Mouse (Mus musculus) heart, embryonic 13.5 days (tissue): ENCODE data around the gene Odf3b. TPM values are rescaled to one million over a fixed set of nuclear protein-coding genes. Genes with fewer than 3 reads are reported as not detected.
A peak's percentile ranks its signal among the peaks of the same experiment; 100 is the strongest.

ENCODE experiments used
- ATAC-seq: fragments of 200-750 bp; cut with Nextera tagmentation; 2 replicates; pipeline ENCODE4 v1.8.0; 2017; ENCODE audit warnings: moderate TSS enrichment; ENCODE audit not compliant: insufficient number of reproducible peaks, low FRiP score, low TSS enrichment; ENCODE audit errors: extremely low read depth
- H3K27ac ChIP-seq: fragments of 300-500 bp; sonication (generic); replicated peaks from 2 replicates; pipeline ENCODE4 v1.5.1; 2015; ENCODE audit warnings: moderate library complexity, mild to moderate bottlenecking, inconsistent platforms
- H3K27me3 ChIP-seq: fragments of 300-500 bp; sonication (generic); replicated peaks from 2 replicates; pipeline ENCODE4 v1.6.1; 2015; ENCODE audit warnings: mild to moderate bottlenecking, inconsistent platforms
- H3K36me3 ChIP-seq: fragments of 300-500 bp; sonication (generic); 2 replicates; pipeline ENCODE4 v1.6.1; 2015; ENCODE audit warnings: mild to moderate bottlenecking, inconsistent platforms
- H3K4me1 ChIP-seq: fragments of 300-500 bp; sonication (generic); 2 replicates; pipeline ENCODE4 v1.6.1; 2015; ENCODE audit warnings: inconsistent platforms
- H3K4me2 ChIP-seq: fragments of 300-500 bp; sonication (generic); 2 replicates; pipeline ENCODE4 v1.6.1; 2015; ENCODE audit warnings: inconsistent platforms, mild to moderate bottlenecking, moderate library complexity
- H3K4me3 ChIP-seq: fragments of 300-500 bp; sonication (generic); 2 replicates; pipeline ENCODE4 v1.5.1; 2015; ENCODE audit warnings: moderate library complexity, mild to moderate bottlenecking, inconsistent platforms
- H3K9ac ChIP-seq: fragments of 300-500 bp; sonication (generic); 2 replicates; pipeline ENCODE4 v1.6.1; 2015; ENCODE audit warnings: inconsistent platforms, mild to moderate bottlenecking, moderate library complexity
- H3K9me3 ChIP-seq: fragments of 300-500 bp; sonication (generic); 2 replicates; pipeline ENCODE4 v1.6.1; 2016; ENCODE audit warnings: inconsistent platforms
- WGBS: fragments of 180-500 bp; shearing (Covaris S2); methylation state at CpG from one replicate; pipeline ENCODE4 v1.1.7; 2015; ENCODE audit warnings: mixed read lengths; 5-methylcytosine and 5-hydroxymethylcytosine counted together
- polyA plus RNA-seq: library from polyadenylated mRNA; unstranded; fragments of >200 nt; fragmentation: Nextera tagmentation; extraction: Ambion mirVana; gene quantifications from 2 replicates; pipeline ENCODE4 v1.2.1, GENCODE M21; 2015

Gene Odf3b
- polyA plus RNA-seq: 0.28 and 0.76 TPM in 2 replicates

DNA sequence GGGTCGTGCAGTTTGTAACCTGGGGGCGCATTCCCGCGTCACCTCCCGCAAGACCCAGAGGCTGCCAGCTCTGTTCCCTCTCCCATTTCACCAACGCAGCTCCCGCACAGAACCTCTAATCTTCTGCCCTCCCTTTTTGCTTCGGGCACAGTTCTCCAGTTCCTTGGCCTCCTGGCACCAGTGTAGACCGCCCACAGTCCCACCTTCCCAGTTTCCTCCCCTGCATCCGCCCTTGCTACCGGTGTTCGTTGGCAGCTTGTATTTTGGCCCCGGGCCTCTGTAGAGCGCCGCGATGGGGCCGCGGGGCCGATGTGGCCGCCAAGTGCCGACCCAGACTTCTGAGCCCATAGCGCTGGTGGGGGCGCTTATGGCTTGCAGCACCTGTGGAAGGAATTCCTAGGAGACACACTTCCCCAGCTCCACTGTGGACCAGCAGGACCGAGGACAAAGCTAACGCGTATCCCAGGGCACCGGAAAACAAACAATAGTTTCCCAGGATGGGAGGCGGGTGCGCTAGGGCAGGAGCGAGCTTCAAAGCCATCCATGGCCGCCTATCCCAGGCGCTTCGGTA, at the start of gene Odf3b:
Gene Odf3b, minus strand, starts transcription at position 452 of the 571 bp plus-strand sequence.
- H3K4me2 ChIP-seq: peak within 1 kb of the TSS; percentile 82
- peak within 1 kb of the TSS; percentile 71 for H3K9ac ChIP-seq
- WGBS: under 1% methylated on average over 33 of the region's 33 CpGs
- no peak for ATAC-seq
- no peaks in the 10 kb centered on the region for H3K36me3 ChIP-seq
- peaks cover 34% of the 10 kb centered on the region for H3K4me1 ChIP-seq
- no peaks in the 10 kb centered on the region for H3K9me3 ChIP-seq
- H3K4me3 ChIP-seq: peak within 1 kb of the TSS; percentile 54
- peaks cover 71% of the 10 kb centered on the region for H3K27me3 ChIP-seq
- H3K27ac ChIP-seq: no peak within 1 kb of the TSS

DNA sequence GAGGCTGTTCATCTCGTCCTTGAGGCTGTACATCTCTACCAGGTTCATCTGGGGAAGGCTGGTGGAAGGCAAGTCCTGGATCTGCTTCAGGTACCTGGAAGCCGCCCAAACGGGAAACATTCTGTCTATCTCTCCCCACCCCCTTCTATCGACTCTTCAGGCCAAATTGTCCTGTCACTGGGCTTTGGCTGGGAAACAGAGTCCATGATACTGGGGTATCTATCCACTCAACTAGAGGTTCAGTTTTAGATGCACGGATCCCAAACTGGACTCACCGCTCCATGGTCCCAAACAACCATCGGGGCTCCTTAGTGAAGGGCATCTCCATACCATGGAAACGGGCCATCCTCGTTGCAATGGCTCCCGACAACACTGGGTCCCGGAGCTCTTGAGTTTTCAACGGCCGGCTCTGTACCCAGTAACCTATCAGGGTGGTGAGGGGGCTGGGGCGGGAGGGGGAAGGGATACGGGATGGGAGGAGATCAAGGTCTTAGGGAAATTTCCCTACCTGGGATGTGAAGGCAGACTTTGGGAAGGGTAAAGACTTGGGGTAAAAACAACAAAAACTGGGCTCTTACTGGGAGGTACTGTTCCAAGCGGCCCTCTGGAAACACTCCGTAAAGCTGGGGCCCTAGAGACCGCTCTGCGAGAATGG, 49.2 kb upstream of the Odf3b start:
- H3K9me3 ChIP-seq: no peaks in the 10 kb centered on the region
- H3K9ac ChIP-seq: peak overlapping the region; percentile 87
- peak overlapping the region; percentile 78 for H3K4me3 ChIP-seq
- H3K27ac ChIP-seq: peak overlapping the region; percentile 98; the same call in 1 of the 2 replicates
- H3K4me2 ChIP-seq: peak overlapping the region; percentile 93
- H3K27me3 ChIP-seq: no peaks in the 10 kb centered on the region
- ATAC-seq: no peak
- peaks cover 60% of the 10 kb centered on the region for H3K4me1 ChIP-seq
- peaks cover 39% of the 10 kb centered on the region for H3K36me3 ChIP-seq
- 75% methylated on average over 19 of the region's 19 CpGs for WGBS

DNA sequence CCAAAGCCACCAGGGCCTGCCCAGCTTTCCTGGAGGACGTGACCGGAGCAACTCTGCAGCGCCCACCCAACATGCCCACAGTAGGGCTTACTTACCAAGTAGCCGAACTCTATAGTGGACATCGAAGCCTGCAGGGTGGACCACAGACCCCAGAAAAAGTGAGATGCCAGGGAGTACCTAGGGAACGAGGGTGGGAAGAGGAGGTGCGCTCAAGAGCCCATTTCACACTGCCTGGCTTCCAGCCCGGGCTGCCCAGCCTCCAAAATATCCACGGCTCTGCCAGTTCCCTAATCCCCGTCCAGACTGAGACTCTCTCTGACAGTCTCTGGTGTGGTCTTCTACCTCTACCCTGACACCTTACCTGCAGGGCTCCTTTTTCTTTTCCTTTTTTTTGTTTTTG, 47.6 kb upstream of the Odf3b start:
- H3K9me3 ChIP-seq: no peaks in the 10 kb centered on the region
- H3K4me2 ChIP-seq: peak overlapping the region; percentile 69; the same call in 1 of the 2 replicates
- 85% methylated on average over 10 of the region's 10 CpGs for WGBS
- H3K27me3 ChIP-seq: no peaks in the 10 kb centered on the region
- H3K4me3 ChIP-seq: no peak overlapping the region
- peaks cover 53% of the 10 kb centered on the region for H3K36me3 ChIP-seq
- no peak for ATAC-seq
- H3K4me1 ChIP-seq: peaks cover 57% of the 10 kb centered on the region
- H3K27ac ChIP-seq: peak overlapping the region; percentile 98
- H3K9ac ChIP-seq: peak overlapping the region; percentile 91

DNA sequence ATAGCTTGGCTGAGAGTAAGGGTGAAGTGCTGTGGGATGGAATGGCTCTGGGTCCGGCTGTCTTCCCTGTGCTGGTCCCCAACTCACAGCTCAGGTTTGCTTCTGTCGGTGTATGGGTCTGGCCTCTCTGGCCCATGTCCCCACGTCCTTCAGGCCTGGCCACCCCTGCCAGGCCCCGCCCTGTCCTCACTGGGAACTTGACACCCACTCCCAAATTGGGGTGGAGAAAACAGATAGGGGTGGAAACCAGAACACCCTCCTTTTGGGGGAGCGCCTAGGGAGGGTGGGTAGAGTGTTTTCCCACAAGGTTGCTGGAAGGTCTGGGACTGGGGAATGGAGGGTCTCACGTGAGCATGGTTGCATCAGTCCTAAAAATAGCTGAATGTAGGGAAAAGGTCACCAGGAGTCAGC, 46.6 kb upstream of the Odf3b start, which contains the start of gene Cpt1b:
Gene Cpt1b, minus strand, starts transcription at position 153 of the 411 bp plus-strand sequence.
- H3K4me1 ChIP-seq: peaks cover 48% of the 10 kb centered on the region

DNA sequence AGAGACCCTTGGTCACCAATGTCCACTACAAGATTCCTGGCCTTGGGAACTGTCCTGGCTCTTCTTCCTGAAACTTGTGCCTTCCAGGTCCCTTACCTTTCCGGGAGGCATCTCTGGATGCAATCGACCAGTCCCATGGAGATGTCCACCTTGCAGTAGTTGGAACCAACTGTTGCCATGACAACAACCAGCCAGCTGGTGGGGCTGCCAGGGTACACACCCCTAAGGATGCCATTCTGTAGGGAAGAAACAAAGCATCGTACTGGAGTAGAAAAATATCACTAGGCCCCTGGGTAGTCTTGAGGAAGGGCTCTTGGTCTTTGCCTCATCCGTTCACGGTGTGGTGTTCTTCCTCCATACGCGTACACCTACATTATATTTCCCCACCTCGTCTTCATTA, 45.5 kb upstream of the Odf3b start:
- peak overlapping the region; percentile 69 for H3K4me2 ChIP-seq
- 71% methylated on average over 8 of the region's 8 CpGs for WGBS
- H3K9ac ChIP-seq: peak overlapping the region; percentile 91
- no peaks in the 10 kb centered on the region for H3K27me3 ChIP-seq
- peaks cover 72% of the 10 kb centered on the region for H3K36me3 ChIP-seq
- H3K27ac ChIP-seq: peak overlapping the region; percentile 98
- no peaks in the 10 kb centered on the region for H3K9me3 ChIP-seq
- peak overlapping the region; percentile 61 for H3K4me3 ChIP-seq
- ATAC-seq: no peak
- H3K4me1 ChIP-seq: peaks cover 42% of the 10 kb centered on the region

More for the DNA sequence above, 46.6 kb upstream of the Odf3b start, which contains the start of gene Cpt1b:
- Histone ChIP-seq H3K36me3 (peaks cover 61% of the 10 kb centered on the region), H3K4me3 (peak within 1 kb of the TSS; percentile 61), H3K4me2 (peak within 1 kb of the TSS; percentile 69), H3K27me3 (no peaks in the 10 kb centered on the region), H3K9me3 (no peaks in the 10 kb centered on the region), H3K9ac (peak within 1 kb of the TSS; percentile 91), H3K27ac (peak within 1 kb of the TSS; percentile 98)
- 15% methylated on average over 6 of the region's 6 CpGs for WGBS
- peak; percentile 44 for ATAC-seq

DNA sequence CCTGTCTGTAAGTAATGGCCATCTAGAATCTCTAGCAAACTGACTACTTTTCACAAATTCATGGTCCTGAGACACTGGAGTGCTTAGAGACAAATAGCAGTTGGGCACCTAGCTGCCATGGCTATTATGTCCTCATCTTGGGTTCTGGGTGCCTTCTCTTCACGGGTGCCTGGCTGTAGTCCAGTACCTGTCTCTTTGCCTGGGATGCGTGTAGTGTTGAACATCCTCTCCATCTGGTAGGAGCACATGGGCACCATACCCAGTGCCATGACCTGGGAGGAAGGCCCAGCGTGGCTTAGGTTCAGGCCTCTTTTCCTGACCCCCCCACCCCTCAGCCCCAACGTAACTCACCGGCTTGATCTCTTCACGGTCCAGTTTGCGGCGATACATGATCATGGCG, 42.9 kb upstream of the Odf3b start:
- no peak overlapping the region for H3K4me3 ChIP-seq
- H3K4me1 ChIP-seq: peaks cover 30% of the 10 kb centered on the region
- ATAC-seq: no peak
- peaks cover 85% of the 10 kb centered on the region for H3K36me3 ChIP-seq
- no peak overlapping the region for H3K9ac ChIP-seq
- no peaks in the 10 kb centered on the region for H3K27me3 ChIP-seq
- H3K4me2 ChIP-seq: no peak overlapping the region
- no peaks in the 10 kb centered on the region for H3K9me3 ChIP-seq
- no peak overlapping the region for H3K27ac ChIP-seq
- WGBS: 90% methylated on average over 9 of the region's 9 CpGs

DNA sequence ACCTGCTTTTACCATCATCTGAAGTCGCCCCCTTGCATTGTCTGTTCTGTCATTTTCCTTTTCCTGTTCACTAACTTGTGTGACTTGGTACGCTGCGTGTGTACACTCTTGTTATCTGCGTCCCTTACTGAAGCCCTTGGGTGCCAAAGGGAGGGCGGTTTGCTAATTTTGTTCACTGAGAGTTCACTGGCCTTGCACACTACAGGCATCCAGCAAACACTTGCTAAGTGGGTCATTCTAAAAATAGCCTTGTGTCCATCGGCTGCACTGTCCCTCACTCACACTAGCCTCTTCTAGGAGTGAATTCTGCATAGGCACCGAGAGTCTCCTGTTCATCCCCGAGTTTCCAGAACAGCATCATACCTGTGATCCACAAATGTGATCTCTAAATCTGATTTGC, 36.2 kb upstream of the Odf3b start:
- Histone ChIP-seq H3K9ac (no peak overlapping the region; the same call in 1 of the 2 replicates), H3K27me3 (no peaks in the 10 kb centered on the region), H3K27ac (peak overlapping the region; percentile 84), H3K9me3 (no peaks in the 10 kb centered on the region), H3K36me3 (peaks cover 47% of the 10 kb centered on the region), H3K4me3 (no peak overlapping the region), H3K4me2 (peak overlapping the region; percentile 33; the same call in 1 of the 2 replicates), H3K4me1 (peaks cover 24% of the 10 kb centered on the region)
- WGBS: 34% methylated on average over 8 of the region's 8 CpGs
- no peak; the same call in 1 of the 2 replicates for ATAC-seq

DNA sequence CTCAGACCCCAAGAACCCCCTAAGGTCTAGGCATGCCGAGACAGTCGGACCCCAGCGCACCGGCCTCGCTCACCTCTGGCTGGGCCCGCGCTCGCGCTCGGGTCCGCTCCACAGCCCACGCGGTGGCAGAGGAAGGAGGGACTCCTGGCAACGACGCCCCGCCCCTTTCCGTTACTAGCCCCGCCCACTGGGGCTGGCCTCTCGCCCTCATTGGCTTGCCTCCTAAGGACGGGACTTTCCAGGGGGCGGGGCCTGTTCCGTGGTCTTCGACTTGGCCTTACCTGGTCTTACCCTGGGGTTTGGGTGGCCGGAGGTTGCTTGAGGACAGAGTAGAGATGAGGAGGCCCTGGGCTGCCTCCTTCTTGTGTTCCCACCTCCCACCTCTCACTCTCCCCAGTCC, 31.0 kb upstream of the Odf3b start, which contains the start of gene Syce3:
Gene Syce3, minus strand, starts transcription at position 386 of the 400 bp plus-strand sequence.
- H3K27ac ChIP-seq: no peak within 1 kb of the TSS
- H3K27me3 ChIP-seq: no peaks in the 10 kb centered on the region
- H3K9me3 ChIP-seq: peaks cover 13% of the 10 kb centered on the region
- H3K9ac ChIP-seq: no peak within 1 kb of the TSS
- H3K4me1 ChIP-seq: peaks cover 10% of the 10 kb centered on the region
- H3K4me3 ChIP-seq: no peak within 1 kb of the TSS
- H3K4me2 ChIP-seq: no peak within 1 kb of the TSS
- ATAC-seq: no peak
- H3K36me3 ChIP-seq: 0 out of 2 replicates have a peak, but pooled peaks cover 4% of the 10 kb centered on the region
- whole genome bisulfite sequencing: 77% methylated on average over 24 of the region's 24 CpGs

DNA sequence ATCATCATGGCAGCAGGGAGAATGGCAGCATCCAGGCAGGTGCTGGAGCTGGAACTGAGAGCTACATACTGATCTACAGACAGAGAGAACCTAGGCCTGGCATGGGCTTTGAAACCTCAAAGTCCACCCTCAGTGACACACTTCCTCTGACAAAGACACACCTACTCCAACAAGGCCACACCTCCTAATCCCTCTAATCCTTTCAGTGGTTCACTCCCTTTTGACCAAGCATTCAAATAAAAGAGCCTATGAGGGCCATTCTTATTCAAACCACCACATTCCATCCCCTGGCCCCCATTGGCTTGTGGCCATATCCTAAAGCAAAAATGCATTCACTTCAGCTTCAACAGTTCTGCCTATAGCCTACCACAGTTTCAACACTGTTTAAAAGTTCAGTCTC, 27.6 kb upstream of the Odf3b start:
- Histone ChIP-seq H3K27me3 (no peaks in the 10 kb centered on the region), H3K9ac (no peak overlapping the region), H3K27ac (no peak overlapping the region), H3K4me1 (no peaks in the 10 kb centered on the region), H3K4me2 (no peak overlapping the region), H3K4me3 (no peak overlapping the region), H3K9me3 (peaks cover 13% of the 10 kb centered on the region), H3K36me3 (0 out of 2 replicates have a peak, but pooled peaks cover 4% of the 10 kb centered on the region)
- no peak for ATAC-seq

DNA sequence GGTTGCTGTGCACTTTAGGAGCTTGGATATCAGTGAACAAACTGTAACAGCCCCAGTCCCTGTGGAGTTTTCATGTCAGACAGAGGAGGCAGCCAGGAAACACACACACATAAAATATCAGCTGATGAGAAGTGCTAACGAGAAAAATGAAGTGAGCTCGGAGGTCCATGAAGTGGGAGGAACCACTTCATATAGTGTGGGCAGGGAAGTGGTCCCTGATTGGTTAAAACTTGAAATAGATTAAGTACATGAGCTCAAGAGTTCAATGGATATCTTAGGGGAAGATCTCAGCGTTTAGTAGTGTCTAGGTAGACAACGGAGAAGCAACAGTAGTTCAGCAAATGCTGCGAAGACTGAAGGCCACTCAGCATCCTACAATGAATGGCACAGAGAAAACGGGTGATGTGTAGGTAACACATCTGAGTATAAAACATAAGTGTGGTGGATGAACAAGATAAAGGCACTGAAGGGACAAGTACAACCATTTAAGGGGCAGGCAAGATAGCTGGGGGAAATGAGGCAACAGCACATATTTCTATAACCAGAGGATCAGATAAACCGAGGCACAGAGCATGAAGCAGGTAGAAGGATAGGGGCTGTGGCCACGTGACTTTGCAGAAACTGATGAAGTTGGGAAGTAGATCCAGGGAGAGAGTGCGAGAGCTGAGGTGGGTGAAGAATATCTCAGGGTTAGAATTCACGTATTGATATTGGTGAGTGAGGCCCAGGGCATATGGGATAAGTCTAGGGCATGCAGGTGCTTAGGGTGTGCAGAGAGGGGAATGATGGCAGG, 25.9 kb upstream of the Odf3b start:
- H3K4me1 ChIP-seq: no peaks in the 10 kb centered on the region
- no peak overlapping the region for H3K4me3 ChIP-seq
- no peak for ATAC-seq
- peaks cover 12% of the 10 kb centered on the region for H3K9me3 ChIP-seq
- H3K36me3 ChIP-seq: 0 out of 2 replicates have a peak, but pooled peaks cover 4% of the 10 kb centered on the region
- no peak overlapping the region for H3K4me2 ChIP-seq
- no peak overlapping the region for H3K27ac ChIP-seq
- no peaks in the 10 kb centered on the region for H3K27me3 ChIP-seq
- 74% methylated on average over 10 of the region's 10 CpGs for WGBS
- H3K9ac ChIP-seq: no peak overlapping the region

DNA sequence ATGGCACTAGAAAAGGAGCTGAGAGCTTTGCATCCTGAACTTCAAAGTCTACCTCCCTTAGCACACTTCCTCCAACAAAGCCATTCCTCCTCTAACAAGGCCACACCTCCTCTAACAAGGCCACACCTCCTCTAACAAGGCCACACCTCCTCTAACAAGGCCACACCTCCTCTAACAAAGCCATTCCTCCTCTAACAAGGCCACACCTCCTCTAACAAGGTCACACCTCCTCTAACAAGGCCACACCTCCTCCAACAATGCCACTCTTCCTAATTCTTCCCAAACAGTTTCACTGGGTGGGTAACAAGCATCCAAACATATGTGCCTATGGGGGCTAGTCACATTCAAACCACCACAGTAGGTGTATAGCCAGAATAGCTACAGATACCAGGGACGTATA, 23.4 kb upstream of the Odf3b start:
- Histone ChIP-seq H3K4me1 (no peaks in the 10 kb centered on the region), H3K9ac (no peak overlapping the region), H3K27ac (no peak overlapping the region), H3K4me3 (no peak overlapping the region), H3K27me3 (no peaks in the 10 kb centered on the region), H3K36me3 (no peaks in the 10 kb centered on the region), H3K4me2 (no peak overlapping the region), H3K9me3 (0 out of 2 replicates have a peak, but pooled peaks cover 3% of the 10 kb centered on the region)
- ATAC-seq: no peak
- WGBS: 85% methylated on average over 1 of the region's 1 CpGs
